ENCODE assay signal across 9 mouse cellular contexts in genomic region chr8:121117906-121118305, GRCm38 (mm10). TPM values are rescaled to one million over a fixed set of nuclear protein-coding genes. Genes with fewer than 3 reads are reported as not detected.
DNase-seq lines count a peak whose midpoint lies in the region; ATAC-seq and TF ChIP-seq lines count a peak whose summit lies in the region.
"Had no signal": no experiment of that assay in that cellular context is flagged by ENCODE, and none has a peak within 500 bp of the region (broad histone marks: within the 10 kb centered on the region; RNA-seq: fewer than 3 reads in every experiment).

No protein-coding gene starts in this region.

- ATAC-seq in liver, embryonic 12.5 days, result no peak
- ATAC-seq in liver, postnatal 0 days, result no peak
- ATAC-seq in embryonic facial prominence, embryonic 13.5 days (ENCODE audit: insufficient number of reproducible peaks, insufficient read depth, low FRiP score, low TSS enrichment, low read depth), result no peak
- no peak for ATAC-seq in hindbrain, embryonic 16.5 days
- no peak for ATAC-seq in neural tube, embryonic 12.5 days (ENCODE audit: low FRiP score, low read depth)

- H3K4me1 ChIP-seq in liver, embryonic 12.5 days, result peaks cover 10% of the 10 kb centered on the region
- peaks cover 6% of the 10 kb centered on the region; the same call in 1 of the 2 replicates for H3K4me1 ChIP-seq in liver, postnatal 0 days (ENCODE audit: insufficient read depth)
- H3K4me1 ChIP-seq in embryonic facial prominence, embryonic 13.5 days, result peaks cover 38% of the 10 kb centered on the region
- H3K4me1 ChIP-seq in hindbrain, embryonic 16.5 days (ENCODE audit: control insufficient read depth, insufficient read depth, low read depth, low read length), result peaks cover 15% of the 10 kb centered on the region
- H3K4me1 ChIP-seq in neural tube, embryonic 12.5 days, result peaks cover 19% of the 10 kb centered on the region

- peak overlapping the region; percentile 54 for H3K4me3 ChIP-seq in liver, embryonic 12.5 days
- no peak overlapping the region for H3K4me3 ChIP-seq in liver, postnatal 0 days (ENCODE audit: low read depth, low read length)
- H3K4me3 ChIP-seq in embryonic facial prominence, embryonic 13.5 days, result peak overlapping the region; percentile 59
- peak overlapping the region; percentile 39 for H3K4me3 ChIP-seq in hindbrain, embryonic 16.5 days (ENCODE audit: low read length)
- H3K4me3 ChIP-seq in neural tube, embryonic 12.5 days, result peak overlapping the region; percentile 43

- no peak for TF ChIP-seq EP300 in liver, postnatal 0 days (IDR thresholded peaks at IDR 0.05; ENCODE audit: low read depth)

- H3K27ac ChIP-seq in liver, embryonic 12.5 days, result no peak overlapping the region
- H3K27ac ChIP-seq in liver, postnatal 0 days (ENCODE audit: low read depth), result no peak overlapping the region
- H3K27ac ChIP-seq in embryonic facial prominence, embryonic 13.5 days, result no peak overlapping the region
- no peak overlapping the region for H3K27ac ChIP-seq in hindbrain, embryonic 16.5 days (ENCODE audit: low read depth, low read length)
- H3K27ac ChIP-seq in neural tube, embryonic 12.5 days, result 0 out of 2 replicates have a peak overlapping the region, but pooled peaks have one; percentile 1

- WGBS in liver, embryonic 12.5 days (ENCODE audit: insufficient replicate concordance), result 3% methylated on average over 28 of the region's 28 CpGs
- WGBS in liver, postnatal 0 days (ENCODE audit: insufficient replicate concordance), result 3% methylated on average over 28 of the region's 28 CpGs
- under 1% methylated on average over 28 of the region's 28 CpGs for WGBS in embryonic facial prominence, embryonic 13.5 days
- under 1% methylated on average over 28 of the region's 28 CpGs for WGBS in hindbrain, embryonic 16.5 days
- 2% methylated on average over 28 of the region's 28 CpGs for WGBS in neural tube, embryonic 12.5 days

- peak overlapping the region; percentile 71 for H3K4me2 ChIP-seq in liver, embryonic 12.5 days
- H3K4me2 ChIP-seq in liver, postnatal 0 days (ENCODE audit: low read depth, low read length), result no peak overlapping the region
- H3K4me2 ChIP-seq in embryonic facial prominence, embryonic 13.5 days, result peak overlapping the region; percentile 92
- H3K4me2 ChIP-seq in hindbrain, embryonic 16.5 days (ENCODE audit: low read length), result peak overlapping the region; percentile 6; the same call in 1 of the 2 replicates
- peak overlapping the region; percentile 72 for H3K4me2 ChIP-seq in neural tube, embryonic 12.5 days (replicated peaks)

- DNase-seq in liver, postnatal 0 days, result no peak
- DNase-seq in adrenal gland, postnatal 36 days, result no peak
- DNase-seq in Muller cell, postnatal 12 days (ENCODE audit: inconsistent ontology term), result no peak
- DNase-seq in thymus, postnatal 36 days, result no peak
- DNase-seq: cerebellum, postnatal 36 days had no signal

- no peak overlapping the region for H3K9ac ChIP-seq in liver, embryonic 12.5 days
- no peak overlapping the region for H3K9ac ChIP-seq in liver, postnatal 0 days (replicated peaks)
- peak overlapping the region; percentile 78 for H3K9ac ChIP-seq in embryonic facial prominence, embryonic 13.5 days
- no peak overlapping the region; the same call in 1 of the 2 replicates for H3K9ac ChIP-seq in hindbrain, embryonic 16.5 days (ENCODE audit: low read depth, low read length)
- peak overlapping the region; percentile 58; the same call in 1 of the 2 replicates for H3K9ac ChIP-seq in neural tube, embryonic 12.5 days

- TF ChIP-seq CTCF in liver, postnatal 0 days (IDR thresholded peaks at IDR 0.05; ENCODE audit: low read depth), result no peak

- H3K36me3 ChIP-seq in liver, embryonic 12.5 days, result no peaks in the 10 kb centered on the region
- H3K36me3 ChIP-seq in liver, postnatal 0 days (replicated peaks; ENCODE audit: insufficient read depth, low read length), result no peaks in the 10 kb centered on the region
- H3K36me3 ChIP-seq in embryonic facial prominence, embryonic 13.5 days, result no peaks in the 10 kb centered on the region
- H3K36me3 ChIP-seq in hindbrain, embryonic 16.5 days (ENCODE audit: control insufficient read depth, insufficient read depth, low read length), result no peaks in the 10 kb centered on the region
- H3K36me3 ChIP-seq in neural tube, embryonic 12.5 days, result no peaks in the 10 kb centered on the region

- H3K9me3 ChIP-seq in liver, embryonic 12.5 days (replicated peaks), result no peaks in the 10 kb centered on the region
- no peaks in the 10 kb centered on the region for H3K9me3 ChIP-seq in liver, postnatal 0 days (ENCODE audit: low read length)
- 0 out of 2 replicates have a peak, but pooled peaks cover 3% of the 10 kb centered on the region for H3K9me3 ChIP-seq in embryonic facial prominence, embryonic 13.5 days
- peaks cover 4% of the 10 kb centered on the region; the same call in 1 of the 2 replicates for H3K9me3 ChIP-seq in hindbrain, embryonic 16.5 days (ENCODE audit: control insufficient read depth, low read length)
- H3K9me3 ChIP-seq in neural tube, embryonic 12.5 days, result no peaks in the 10 kb centered on the region

- H3K27me3 ChIP-seq in liver, embryonic 12.5 days (replicated peaks), result peaks cover 99% of the 10 kb centered on the region
- peaks cover 95% of the 10 kb centered on the region for H3K27me3 ChIP-seq in liver, postnatal 0 days (ENCODE audit: insufficient read depth, low read length)
- peaks cover 93% of the 10 kb centered on the region for H3K27me3 ChIP-seq in embryonic facial prominence, embryonic 13.5 days
- H3K27me3 ChIP-seq in hindbrain, embryonic 16.5 days (replicated peaks; ENCODE audit: control insufficient read depth, insufficient read depth, low read length), result peaks cover 76% of the 10 kb centered on the region
- peaks cover 94% of the 10 kb centered on the region for H3K27me3 ChIP-seq in neural tube, embryonic 12.5 days (replicated peaks)

RNA-seq across cellular contexts. Expression of gene Foxc2, which starts 1.9 kb away (rescaled TPM):
- 0.94 and 1.2 TPM in 2 replicates for polyA plus RNA-seq in liver, embryonic 12.5 days (2016; fragmentation: Nextera tagmentation; extraction: Ambion mirVana)
- polyA plus RNA-seq in liver, postnatal 0 days (2015; fragmentation: Nextera tagmentation; extraction: Ambion mirVana), result 0.04 and 0.05 TPM in 2 replicates
- 3.2 and 3.3 TPM in 2 replicates for polyA plus RNA-seq in embryonic facial prominence, embryonic 13.5 days (2015; fragmentation: Nextera tagmentation; extraction: Ambion mirVana)
- 1.9 and 2.8 TPM in 2 replicates for polyA plus RNA-seq in hindbrain, embryonic 16.5 days (2015; fragmentation: Nextera tagmentation; extraction: Ambion mirVana)
- polyA plus RNA-seq in neural tube, embryonic 12.5 days (2016; fragmentation: Nextera tagmentation; extraction: Ambion mirVana), result 17.0 and 20.9 TPM in 2 replicates
- total RNA-seq in adrenal gland, postnatal 36 days (2021), result 1 to 10 TPM; 4.9 to 8.3 TPM

RNA-seq across cellular contexts. Expression of gene Mthfsd, which starts 9.7 kb away (rescaled TPM):
- polyA plus RNA-seq in liver, embryonic 12.5 days (2016; fragmentation: Nextera tagmentation; extraction: Ambion mirVana), result 30.5 and 32.4 TPM in 2 replicates
- 12.9 and 13.7 TPM in 2 replicates for polyA plus RNA-seq in liver, postnatal 0 days (2015; fragmentation: Nextera tagmentation; extraction: Ambion mirVana)
- 60.5 and 70.5 TPM in 2 replicates for polyA plus RNA-seq in embryonic facial prominence, embryonic 13.5 days (2015; fragmentation: Nextera tagmentation; extraction: Ambion mirVana)
- 45.2 and 46.3 TPM in 2 replicates for polyA plus RNA-seq in hindbrain, embryonic 16.5 days (2015; fragmentation: Nextera tagmentation; extraction: Ambion mirVana)
- 67.3 and 70.0 TPM in 2 replicates for polyA plus RNA-seq in neural tube, embryonic 12.5 days (2016; fragmentation: Nextera tagmentation; extraction: Ambion mirVana)
- total RNA-seq in adrenal gland, postnatal 36 days (2021), result 10 to 100 TPM; 29.5 to 30.6 TPM

RNA-seq across cellular contexts. Expression of gene Foxl1, which starts 9.8 kb away (rescaled TPM):
- 0.35 and 0.41 TPM in 2 replicates for polyA plus RNA-seq in liver, embryonic 12.5 days (2016; fragmentation: Nextera tagmentation; extraction: Ambion mirVana)
- polyA plus RNA-seq in liver, postnatal 0 days (2015; fragmentation: Nextera tagmentation; extraction: Ambion mirVana), result not detected in 2 replicates
- polyA plus RNA-seq in embryonic facial prominence, embryonic 13.5 days (2015; fragmentation: Nextera tagmentation; extraction: Ambion mirVana), result 0.28 and 0.34 TPM in 2 replicates
- polyA plus RNA-seq in hindbrain, embryonic 16.5 days (2015; fragmentation: Nextera tagmentation; extraction: Ambion mirVana), result 0.09 and 0.16 TPM in 2 replicates
- 1.1 and 1.6 TPM in 2 replicates for polyA plus RNA-seq in neural tube, embryonic 12.5 days (2016; fragmentation: Nextera tagmentation; extraction: Ambion mirVana)
- total RNA-seq in adrenal gland, postnatal 36 days (2021), result under 1 TPM; 0.16 to 0.40 TPM

RNA-seq across cellular contexts. Expression of gene Foxf1, which starts 33.7 kb away (rescaled TPM):
- 14.9 and 16.9 TPM in 2 replicates for polyA plus RNA-seq in liver, embryonic 12.5 days (2016; fragmentation: Nextera tagmentation; extraction: Ambion mirVana)
- 2.7 and 3.1 TPM in 2 replicates for polyA plus RNA-seq in liver, postnatal 0 days (2015; fragmentation: Nextera tagmentation; extraction: Ambion mirVana)
- 10.7 and 15.1 TPM in 2 replicates for polyA plus RNA-seq in embryonic facial prominence, embryonic 13.5 days (2015; fragmentation: Nextera tagmentation; extraction: Ambion mirVana)
- 1.1 and 1.3 TPM in 2 replicates for polyA plus RNA-seq in hindbrain, embryonic 16.5 days (2015; fragmentation: Nextera tagmentation; extraction: Ambion mirVana)
- 4.2 and 5.5 TPM in 2 replicates for polyA plus RNA-seq in neural tube, embryonic 12.5 days (2016; fragmentation: Nextera tagmentation; extraction: Ambion mirVana)
- total RNA-seq in adrenal gland, postnatal 36 days (2021), result 1 to 10 TPM in 1 of 2 experiments, under 1 TPM in 1; 0.40 to 1.8 TPM

Comparison
In these comparisons a context has a peak if more than half of its experiments do, and no peak if none do; other contexts are left out.
1. H3K9ac ChIP-seq: peak in embryonic facial prominence, embryonic 13.5 days (single experiment) and neural tube, embryonic 12.5 days (single experiment); none in liver, embryonic 12.5 days (single experiment), liver, postnatal 0 days (single experiment) and hindbrain, embryonic 16.5 days (single experiment).